Mouse (Mus musculus): ENCODE measurements at regions not wholly inside any gene's neighbourhood (a gene's known extent, or its start where the extent isn't known, plus 50 kb on each side); places are given as distances from the start of the nearest gene placed in this dataset.

- Histone ChIP-seq H3K27ac (ENCODE audit: low read depth, low read length) (no peak overlapping the region), H3K36me3 (ENCODE audit: control insufficient read depth, insufficient read depth, low read length) (no peaks in the 10 kb centered on the region), H3K4me1 (ENCODE audit: control insufficient read depth, insufficient read depth, low read length) (no peaks in the 10 kb centered on the region), H3K9me3 (replicated peaks; ENCODE audit: control insufficient read depth, low read length) (no peaks in the 10 kb centered on the region), H3K27me3 (ENCODE audit: control insufficient read depth, insufficient read depth, low read length) (no peaks in the 10 kb centered on the region), H3K9ac (ENCODE audit: low read depth, low read length) (no peak overlapping the region), H3K4me2 (no peak overlapping the region), H3K4me3 (ENCODE audit: low read depth, low read length) (no peak overlapping the region)
- WGBS (ENCODE audit: insufficient replicate concordance), result 77% methylated on average over 9 of the region's 9 CpGs
- ATAC-seq (replicated peaks; ENCODE audit: insufficient number of reproducible peaks, low FRiP score, low TSS enrichment), result no peak
Measured at GRCm38 (mm10) chr13:72727126-72727525, 98.5 kb downstream of the Irx2 start.

- WGBS (ENCODE audit: insufficient replicate concordance), result 69% methylated on average over 8 of the region's 8 CpGs
- Histone ChIP-seq H3K9me3 (replicated peaks; ENCODE audit: control insufficient read depth, low read length) (no peaks in the 10 kb centered on the region), H3K27me3 (ENCODE audit: control insufficient read depth, insufficient read depth, low read length) (no peaks in the 10 kb centered on the region), H3K27ac (ENCODE audit: low read depth, low read length) (no peak overlapping the region), H3K4me2 (no peak overlapping the region), H3K4me1 (ENCODE audit: control insufficient read depth, insufficient read depth, low read length) (no peaks in the 10 kb centered on the region), H3K36me3 (ENCODE audit: control insufficient read depth, insufficient read depth, low read length) (no peaks in the 10 kb centered on the region), H3K9ac (ENCODE audit: low read depth, low read length) (no peak overlapping the region), H3K4me3 (ENCODE audit: low read depth, low read length) (no peak overlapping the region)
- ATAC-seq (replicated peaks; ENCODE audit: insufficient number of reproducible peaks, low FRiP score, low TSS enrichment), result no peak
Measured at GRCm38 (mm10) chr13:72735916-72736315, 107.3 kb downstream of the Irx2 start.

- H3K36me3 ChIP-seq (ENCODE audit: control insufficient read depth, insufficient read depth, low read length), result no peaks in the 10 kb centered on the region
- no peak overlapping the region for H3K4me3 ChIP-seq (ENCODE audit: low read depth, low read length)
- WGBS (ENCODE audit: insufficient replicate concordance), result 73% methylated on average over 8 of the region's 8 CpGs
- ATAC-seq (replicated peaks; ENCODE audit: insufficient number of reproducible peaks, low FRiP score, low TSS enrichment), result no peak
- no peak overlapping the region for H3K4me2 ChIP-seq
- no peaks in the 10 kb centered on the region for H3K4me1 ChIP-seq (ENCODE audit: control insufficient read depth, insufficient read depth, low read length)
- H3K27ac ChIP-seq (ENCODE audit: low read depth, low read length), result no peak overlapping the region
- no peak overlapping the region for H3K9ac ChIP-seq (ENCODE audit: low read depth, low read length)
- no peaks in the 10 kb centered on the region for H3K27me3 ChIP-seq (ENCODE audit: control insufficient read depth, insufficient read depth, low read length)
- no peaks in the 10 kb centered on the region for H3K9me3 ChIP-seq (replicated peaks; ENCODE audit: control insufficient read depth, low read length)
Measured at GRCm38 (mm10) chr13:72736992-72737391, 108.4 kb downstream of the Irx2 start.

GRCm38 (mm10) chr13:72747187-72747586, 118.6 kb downstream of the Irx2 start:
- no peaks in the 10 kb centered on the region for H3K27me3 ChIP-seq (ENCODE audit: control insufficient read depth, insufficient read depth, low read length)

GRCm38 (mm10) chr13:72755036-72755435, 126.4 kb downstream of the Irx2 start:
- 81% methylated on average over 4 of the region's 4 CpGs for WGBS (ENCODE audit: insufficient replicate concordance)
- no peak overlapping the region for H3K4me2 ChIP-seq
- no peaks in the 10 kb centered on the region for H3K36me3 ChIP-seq (ENCODE audit: control insufficient read depth, insufficient read depth, low read length)
- ATAC-seq (replicated peaks; ENCODE audit: insufficient number of reproducible peaks, low FRiP score, low TSS enrichment), result no peak
- no peak overlapping the region for H3K27ac ChIP-seq (ENCODE audit: low read depth, low read length)
- H3K9me3 ChIP-seq (replicated peaks; ENCODE audit: control insufficient read depth, low read length), result no peaks in the 10 kb centered on the region
- H3K9ac ChIP-seq (ENCODE audit: low read depth, low read length), result no peak overlapping the region
- no peaks in the 10 kb centered on the region for H3K27me3 ChIP-seq (ENCODE audit: control insufficient read depth, insufficient read depth, low read length)
- H3K4me3 ChIP-seq (ENCODE audit: low read depth, low read length), result no peak overlapping the region
- H3K4me1 ChIP-seq (ENCODE audit: control insufficient read depth, insufficient read depth, low read length), result no peaks in the 10 kb centered on the region

More at GRCm38 (mm10) chr13:72747187-72747586, 118.6 kb downstream of the Irx2 start:
- Histone ChIP-seq H3K9me3 (replicated peaks; ENCODE audit: control insufficient read depth, low read length) (no peaks in the 10 kb centered on the region), H3K4me3 (ENCODE audit: low read depth, low read length) (no peak overlapping the region), H3K36me3 (ENCODE audit: control insufficient read depth, insufficient read depth, low read length) (no peaks in the 10 kb centered on the region), H3K9ac (ENCODE audit: low read depth, low read length) (no peak overlapping the region), H3K27ac (ENCODE audit: low read depth, low read length) (no peak overlapping the region), H3K4me1 (ENCODE audit: control insufficient read depth, insufficient read depth, low read length) (no peaks in the 10 kb centered on the region), H3K4me2 (no peak overlapping the region)
- 64% methylated on average over 3 of the region's 3 CpGs for WGBS (ENCODE audit: insufficient replicate concordance)
- ATAC-seq (replicated peaks; ENCODE audit: insufficient number of reproducible peaks, low FRiP score, low TSS enrichment), result no peak

- 80% methylated on average over 5 of the region's 5 CpGs for WGBS (ENCODE audit: insufficient replicate concordance)
Measured at GRCm38 (mm10) chr13:72762481-72762880, 133.9 kb downstream of the Irx2 start.

GRCm38 (mm10) chr13:72763337-72763736, 134.7 kb downstream of the Irx2 start:
- Histone ChIP-seq H3K4me1 (ENCODE audit: control insufficient read depth, insufficient read depth, low read length) (no peaks in the 10 kb centered on the region), H3K36me3 (ENCODE audit: control insufficient read depth, insufficient read depth, low read length) (no peaks in the 10 kb centered on the region), H3K9ac (ENCODE audit: low read depth, low read length) (no peak overlapping the region), H3K4me2 (no peak overlapping the region), H3K27me3 (ENCODE audit: control insufficient read depth, insufficient read depth, low read length) (no peaks in the 10 kb centered on the region), H3K4me3 (ENCODE audit: low read depth, low read length) (no peak overlapping the region), H3K9me3 (replicated peaks; ENCODE audit: control insufficient read depth, low read length) (no peaks in the 10 kb centered on the region), H3K27ac (ENCODE audit: low read depth, low read length) (no peak overlapping the region)
- no peak for ATAC-seq (replicated peaks; ENCODE audit: insufficient number of reproducible peaks, low FRiP score, low TSS enrichment)
- 54% methylated on average over 4 of the region's 4 CpGs for WGBS (ENCODE audit: insufficient replicate concordance)

More at GRCm38 (mm10) chr13:72762481-72762880, 133.9 kb downstream of the Irx2 start:
- Histone ChIP-seq H3K36me3 (ENCODE audit: control insufficient read depth, insufficient read depth, low read length) (no peaks in the 10 kb centered on the region), H3K4me3 (ENCODE audit: low read depth, low read length) (no peak overlapping the region), H3K4me1 (ENCODE audit: control insufficient read depth, insufficient read depth, low read length) (no peaks in the 10 kb centered on the region), H3K27me3 (ENCODE audit: control insufficient read depth, insufficient read depth, low read length) (no peaks in the 10 kb centered on the region), H3K4me2 (no peak overlapping the region), H3K9me3 (replicated peaks; ENCODE audit: control insufficient read depth, low read length) (no peaks in the 10 kb centered on the region), H3K27ac (ENCODE audit: low read depth, low read length) (no peak overlapping the region), H3K9ac (ENCODE audit: low read depth, low read length) (no peak overlapping the region)
- ATAC-seq (replicated peaks; ENCODE audit: insufficient number of reproducible peaks, low FRiP score, low TSS enrichment), result no peak

- H3K9ac ChIP-seq (ENCODE audit: low read depth, low read length), result no peak overlapping the region
- H3K4me2 ChIP-seq, result no peak overlapping the region
- H3K9me3 ChIP-seq (replicated peaks; ENCODE audit: control insufficient read depth, low read length), result no peaks in the 10 kb centered on the region
- H3K27ac ChIP-seq (ENCODE audit: low read depth, low read length), result no peak overlapping the region
- H3K36me3 ChIP-seq (ENCODE audit: control insufficient read depth, insufficient read depth, low read length), result no peaks in the 10 kb centered on the region
- no peaks in the 10 kb centered on the region for H3K27me3 ChIP-seq (ENCODE audit: control insufficient read depth, insufficient read depth, low read length)
- H3K4me1 ChIP-seq (ENCODE audit: control insufficient read depth, insufficient read depth, low read length), result no peaks in the 10 kb centered on the region
- H3K4me3 ChIP-seq (ENCODE audit: low read depth, low read length), result no peak overlapping the region
- WGBS (ENCODE audit: insufficient replicate concordance), result 60% methylated on average over 5 of the region's 5 CpGs
- ATAC-seq (replicated peaks; ENCODE audit: insufficient number of reproducible peaks, low FRiP score, low TSS enrichment), result no peak
Measured at GRCm38 (mm10) chr13:72767306-72767705, 138.7 kb downstream of the Irx2 start.

GRCm38 (mm10) chr13:72769007-72769595, 140.5 kb downstream of the Irx2 start:
- H3K9ac ChIP-seq (ENCODE audit: low read depth, low read length), result no peak overlapping the region
- H3K4me1 ChIP-seq (ENCODE audit: control insufficient read depth, insufficient read depth, low read length), result no peaks in the 10 kb centered on the region
- WGBS (ENCODE audit: insufficient replicate concordance), result 66% methylated on average over 12 of the region's 12 CpGs
- no peak overlapping the region for H3K4me2 ChIP-seq
- H3K4me3 ChIP-seq (ENCODE audit: low read depth, low read length), result no peak overlapping the region
- H3K36me3 ChIP-seq (ENCODE audit: control insufficient read depth, insufficient read depth, low read length), result no peaks in the 10 kb centered on the region
- H3K27ac ChIP-seq (ENCODE audit: low read depth, low read length), result no peak overlapping the region
- no peak for ATAC-seq (replicated peaks; ENCODE audit: insufficient number of reproducible peaks, low FRiP score, low TSS enrichment)
- H3K27me3 ChIP-seq (ENCODE audit: control insufficient read depth, insufficient read depth, low read length), result no peaks in the 10 kb centered on the region
- no peaks in the 10 kb centered on the region for H3K9me3 ChIP-seq (replicated peaks; ENCODE audit: control insufficient read depth, low read length)
